Mouse (Mus musculus): ENCODE data around the gene Spsb1.

Gene Spsb1

DNA sequence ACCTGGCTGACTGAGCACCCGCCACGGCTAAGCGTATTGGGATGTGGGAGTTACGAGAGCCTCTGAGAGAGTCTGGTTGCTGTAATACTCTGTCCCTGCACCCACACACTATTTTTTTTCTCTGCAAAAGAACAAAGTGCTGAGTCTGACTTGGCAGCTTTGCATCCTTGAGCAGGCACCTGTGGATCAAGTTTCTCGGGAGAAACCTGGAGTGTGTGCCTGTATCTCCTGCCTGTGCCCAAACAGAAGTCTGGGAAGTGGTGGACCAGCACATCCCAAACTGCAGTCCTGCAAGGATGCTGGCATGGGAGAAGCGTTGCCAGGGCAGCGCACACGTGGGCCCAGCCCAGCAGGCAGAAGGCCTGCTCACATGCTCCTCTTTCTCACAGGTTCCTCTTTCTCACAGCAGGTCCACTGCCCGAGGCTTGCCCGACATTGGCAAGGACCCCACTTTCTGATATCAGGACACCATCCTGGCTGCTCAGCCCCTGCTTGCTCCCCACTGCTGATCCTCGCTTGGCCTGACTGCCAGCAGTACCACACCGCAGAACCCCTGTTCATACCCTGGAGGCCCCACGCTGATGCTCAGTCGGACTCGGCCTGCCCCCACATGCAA is 36.3 kb downstream of the Spsb1 start:
- ChIA-PET POLR2A (interaction anchor here (0.5 to 1.3 kb wide), 6 partner anchors 8 to 65 kb away, joined by 3 to 7 read pairs (median 3); no protein-coding TSS in a partner anchor), CTCF (no interaction called here)

DNA sequence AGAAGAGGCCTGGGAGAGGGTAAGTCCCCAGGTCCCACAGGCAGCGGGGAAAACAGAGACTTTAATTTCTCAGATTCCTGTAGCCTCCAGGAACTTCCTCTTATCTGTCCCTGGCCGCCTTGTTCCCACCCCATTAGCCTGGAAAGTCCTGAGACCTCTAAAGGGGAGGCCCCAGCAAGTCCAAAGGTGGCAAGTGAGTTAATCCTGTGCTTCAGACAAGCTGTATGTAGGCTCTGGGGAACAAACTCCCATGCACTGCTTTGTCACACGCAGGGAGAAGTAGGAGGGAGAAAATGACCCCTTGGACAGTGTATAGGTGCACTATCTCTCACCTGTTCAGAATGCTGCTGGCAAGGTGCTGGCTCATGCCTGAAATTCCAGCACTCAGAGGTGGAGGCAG is 38.0 kb downstream of the Spsb1 start:
- ChIA-PET POLR2A (no interaction called here), CTCF (no interaction called here)

DNA sequence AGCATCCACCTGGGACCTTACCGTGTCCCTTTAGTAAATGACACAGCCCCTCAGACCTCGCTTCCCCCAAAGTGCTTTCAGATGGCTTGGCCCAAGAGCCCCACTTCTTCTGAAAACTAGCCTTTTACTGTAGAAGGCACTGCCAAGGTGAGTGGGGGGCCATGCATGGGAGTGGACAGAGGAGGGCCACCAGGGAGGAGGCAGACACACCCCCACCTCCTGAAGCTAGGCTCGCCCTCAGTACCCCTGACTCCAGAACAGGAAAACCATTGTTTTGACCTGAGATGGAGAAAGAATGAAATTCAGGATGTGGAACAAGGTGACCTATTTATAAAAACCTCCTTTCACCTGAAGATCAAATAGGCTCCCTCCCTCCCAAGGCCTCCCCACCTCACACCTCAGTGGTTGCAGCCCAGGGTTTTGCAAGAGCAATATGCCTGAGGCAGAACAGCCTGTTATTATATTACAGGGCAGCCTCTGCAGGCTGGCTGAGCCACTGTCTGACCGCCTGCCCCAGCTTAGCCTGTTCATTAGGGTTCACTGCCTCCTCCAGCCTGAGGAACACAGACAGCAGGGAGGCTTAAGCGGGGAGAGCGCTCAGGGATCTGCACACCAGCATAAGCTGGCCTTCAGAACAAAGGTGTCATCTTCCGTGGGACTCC is 41.0 kb downstream of the Spsb1 start:
- ChIA-PET POLR2A (interaction anchor here in 2 of 4 experiments (1.0 to 1.8 kb wide), 6 partner anchors 9 to 183 kb away, joined by 3 to 5 read pairs (median 4); partner anchors contain the start of genes Gpr157 (in 1 of the 2) and Spsb1 (in 1 of the 2)), CTCF (interaction anchor here in 1 of 4 experiments (0.6 kb wide), 1 partner anchor 184 kb away, joined by 6 read pairs; no protein-coding TSS in a partner anchor)

DNA sequence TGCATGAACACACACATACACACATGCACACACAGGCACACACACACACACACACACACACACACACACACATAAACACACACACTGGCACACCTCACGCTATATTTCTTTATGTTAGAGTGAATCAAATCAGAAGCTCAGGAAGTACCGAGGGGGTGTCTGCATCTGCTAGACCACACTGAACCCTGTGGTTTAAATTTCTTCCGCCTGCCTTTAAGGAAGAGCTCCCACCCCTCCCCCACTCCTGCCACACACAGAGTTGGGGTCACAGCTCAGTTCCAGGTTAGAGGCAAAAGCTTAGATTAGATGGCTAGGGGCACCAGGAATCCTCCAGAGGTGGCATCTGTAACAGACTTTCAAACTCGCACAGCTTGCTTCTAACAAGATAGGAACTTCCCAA is 42.4 kb downstream of the Spsb1 start:
- ChIA-PET CTCF (interaction anchor here in 1 of 4 experiments (0.7 kb wide), 1 partner anchor 9 kb away, joined by 3 read pairs; no protein-coding TSS in a partner anchor), POLR2A (interaction anchor here in 2 of 4 experiments (0.6 to 1.0 kb wide), 6 partner anchors 10 to 86 kb away, joined by 3 to 5 read pairs (median 4); partner anchors contain the start of gene Spsb1 (in 1 of the 2))

DNA sequence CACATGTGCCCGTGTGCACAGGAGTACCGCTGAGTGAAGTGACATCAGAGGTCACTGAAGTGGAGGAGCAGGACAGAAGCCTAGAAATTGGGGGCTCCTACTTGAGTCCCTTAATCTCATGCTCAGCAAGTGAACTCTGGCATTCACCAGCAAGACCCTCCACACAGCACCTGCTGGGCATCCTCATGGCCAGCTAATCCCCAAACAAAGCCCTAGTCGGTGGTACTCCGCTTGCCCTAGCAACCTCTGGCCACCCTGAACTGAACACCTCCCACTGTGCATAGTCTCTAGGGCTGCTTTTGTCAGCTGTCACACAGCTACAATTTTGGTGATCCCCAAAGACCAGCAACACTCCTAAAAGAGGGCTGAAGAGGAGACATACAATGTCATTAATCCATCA is 44.3 kb downstream of the Spsb1 start:
- ChIA-PET CTCF (no interaction called here), POLR2A (interaction anchor here in 3 of 4 experiments (0.6 to 1.4 kb wide), 8 partner anchors 8 to 1094 kb away, joined by 3 to 6 read pairs (median 3); no protein-coding TSS in a partner anchor)

DNA sequence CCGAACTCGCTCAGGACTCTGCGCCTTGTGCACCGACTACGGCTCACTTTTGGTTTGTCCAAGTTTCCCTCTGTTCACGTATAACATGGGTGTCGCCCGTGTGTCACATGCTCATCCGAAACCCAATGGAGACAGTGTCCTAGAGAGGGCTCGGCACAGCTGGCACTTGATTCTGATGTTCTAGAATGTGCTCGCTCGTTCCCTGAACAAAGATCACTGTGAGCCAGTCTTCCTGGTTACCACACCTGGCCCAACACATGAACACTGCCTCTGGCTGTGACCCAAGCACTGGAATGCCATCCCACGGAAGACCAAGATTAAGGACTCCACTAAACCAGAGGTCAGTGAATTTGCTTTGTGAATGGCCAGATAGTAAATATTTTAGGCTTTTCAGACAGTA is 45.3 kb downstream of the Spsb1 start:
- ChIA-PET CTCF (interaction anchor here in 1 of 4 experiments (0.5 kb wide), 1 partner anchor 39 kb away, joined by 3 read pairs; no protein-coding TSS in a partner anchor), POLR2A (interaction anchor here in 3 of 4 experiments (0.5 to 1.4 kb wide), 13 partner anchors 7 to 459 kb away, joined by 3 to 10 read pairs (median 3); partner anchors contain the start of gene Spsb1 (in 1 of the 3))

DNA sequence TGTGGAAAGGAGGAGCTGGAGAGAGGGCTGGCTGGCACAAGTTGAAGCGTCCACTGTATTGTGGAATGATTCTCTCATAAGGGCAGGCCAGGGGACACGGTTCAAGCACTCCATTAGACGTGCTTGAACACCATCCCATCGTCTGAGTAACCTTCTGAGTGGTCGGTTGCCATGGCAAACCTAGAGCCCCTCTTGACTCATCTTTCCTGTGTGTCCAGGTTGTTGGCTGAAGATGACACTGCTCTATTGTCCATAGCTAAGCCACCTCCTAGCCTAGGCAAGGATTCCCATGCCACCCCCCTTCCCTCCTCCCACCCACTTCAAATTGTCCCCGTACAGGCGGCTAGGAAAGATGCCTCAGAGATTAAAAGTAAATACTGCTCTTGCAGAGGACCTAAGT is 45.9 kb downstream of the Spsb1 start:
- ChIA-PET CTCF (interaction anchor here in 1 of 4 experiments (0.5 kb wide), 1 partner anchor 38 kb away, joined by 3 read pairs; no protein-coding TSS in a partner anchor), POLR2A (interaction anchor here in 3 of 4 experiments (1.0 to 1.4 kb wide), 6 partner anchors 12 to 54 kb away, joined by 3 to 5 read pairs (median 4); partner anchors contain the start of gene Spsb1 (in 1 of the 3))

DNA sequence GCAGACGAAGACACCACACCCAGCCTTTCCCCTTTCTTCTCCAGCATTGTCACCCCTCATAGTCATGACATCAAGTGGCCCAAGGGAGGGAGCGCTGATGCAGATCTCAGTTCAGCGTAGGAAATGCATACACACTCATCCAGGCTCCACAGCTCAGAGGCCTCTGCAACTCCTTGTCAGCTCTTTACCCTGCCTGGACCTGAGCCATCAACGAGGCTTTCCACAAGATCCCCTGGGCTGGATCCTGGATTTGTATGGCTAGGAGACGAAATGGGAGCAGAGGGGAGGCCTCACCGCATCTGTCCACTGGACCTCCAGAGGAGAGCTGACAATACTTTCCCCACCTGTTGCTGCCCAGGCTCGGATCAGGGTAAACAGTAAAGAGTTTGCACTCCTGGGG is 47.2 kb downstream of the Spsb1 start:
- POLR2A ChIA-PET = interaction anchor here in 3 of 4 experiments (0.5 to 2.0 kb wide), 8 partner anchors 10 to 1214 kb away, joined by 3 to 6 read pairs (median 4); partner anchors contain the start of gene Spsb1 (in 1 of the 3)
- CTCF ChIA-PET = no interaction called here

DNA sequence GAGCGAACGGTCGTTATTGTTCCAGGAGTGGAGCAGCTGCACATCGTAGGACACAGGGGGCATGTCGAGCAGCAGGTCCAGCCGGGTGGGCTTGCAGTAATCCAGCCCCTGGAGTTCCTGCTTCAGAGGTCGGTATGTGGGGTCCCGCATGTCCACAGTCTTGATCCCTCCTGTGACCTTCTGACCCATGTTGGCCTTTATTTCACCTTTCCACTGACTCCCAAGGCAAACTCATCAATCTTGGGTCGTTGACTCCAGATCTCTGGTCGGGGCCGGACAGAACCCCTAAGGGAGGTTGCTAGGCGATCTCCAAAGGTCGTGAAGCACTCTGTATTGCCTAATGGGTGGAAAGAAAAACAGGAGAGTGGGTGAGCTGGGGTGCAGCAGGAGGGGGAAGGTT is 47.9 kb downstream of the Spsb1 start:
- ChIA-PET POLR2A (interaction anchor here in 2 of 4 experiments (0.6 to 2.0 kb wide), 7 partner anchors 9 to 31 kb away, joined by 3 to 6 read pairs (median 3); no protein-coding TSS in a partner anchor), CTCF (interaction anchor here in 1 of 4 experiments (0.7 kb wide), 1 partner anchor 37 kb away, joined by 3 read pairs; no protein-coding TSS in a partner anchor)

DNA sequence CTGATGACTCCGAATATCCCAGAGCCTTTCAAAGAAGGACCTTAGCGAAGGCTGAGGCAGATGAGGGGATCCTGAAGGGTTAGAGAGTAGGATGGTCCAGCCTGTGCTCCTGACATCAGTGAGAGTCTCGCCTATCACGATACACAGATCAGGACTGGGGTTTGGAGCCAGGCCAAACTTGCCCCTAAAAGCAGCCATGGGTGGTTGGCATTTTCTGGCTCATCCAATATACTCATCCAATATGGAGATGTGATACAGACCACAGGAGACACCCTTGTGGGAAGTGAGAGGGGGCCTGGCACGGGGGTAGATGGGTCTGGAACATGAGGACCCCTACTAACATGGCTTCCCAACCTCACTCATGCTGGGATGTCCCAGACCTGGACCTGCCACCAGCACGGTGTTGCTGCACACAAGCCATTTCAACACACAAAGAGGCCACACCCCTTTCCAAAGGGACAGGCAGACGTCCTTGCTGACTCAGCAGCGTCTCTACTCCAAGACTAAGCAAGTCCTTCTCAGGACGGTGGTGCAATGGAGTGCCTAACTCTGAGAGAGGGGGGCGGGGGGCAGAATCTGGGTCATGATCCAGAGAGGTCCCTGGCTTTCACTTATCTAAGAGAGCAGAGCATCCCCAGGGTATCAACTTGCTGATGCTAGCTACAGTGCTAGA is 49.4 kb downstream of the Spsb1 start:
- POLR2A ChIA-PET = interaction anchor here in 3 of 4 experiments (0.6 to 1.7 kb wide), 6 partner anchors 12 to 106 kb away, joined by 3 read pairs; no protein-coding TSS in a partner anchor
- CTCF ChIA-PET = interaction anchor here in 1 of 4 experiments (0.5 kb wide), 1 partner anchor 66 kb away, joined by 3 read pairs; no protein-coding TSS in a partner anchor

DNA sequence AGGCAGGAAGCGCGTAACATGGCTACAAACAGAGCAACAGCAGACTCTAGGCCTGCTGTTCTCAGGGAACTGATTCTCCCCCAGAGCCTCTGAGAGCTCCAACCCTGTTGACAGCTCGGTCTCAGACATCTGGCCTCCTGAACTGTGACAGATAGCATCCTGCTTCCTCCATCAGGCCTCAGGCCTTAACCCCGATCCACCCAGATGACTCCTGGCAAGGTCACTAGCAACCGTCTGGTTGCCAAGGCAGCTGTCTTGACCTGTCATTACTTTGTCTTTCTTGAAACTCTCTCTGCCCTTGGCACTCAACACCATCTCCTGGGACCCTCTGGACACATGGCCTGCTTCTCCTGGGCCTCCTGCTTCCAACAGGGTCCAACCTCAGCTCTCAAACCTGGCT is 51.8 kb downstream of the Spsb1 start:
- ChIA-PET CTCF (interaction anchor here in 1 of 4 experiments (0.6 kb wide), 1 partner anchor 10 kb away, joined by 3 read pairs; no protein-coding TSS in a partner anchor), POLR2A (interaction anchor here in 2 of 4 experiments (0.7 to 1.8 kb wide), 4 partner anchors 13 to 104 kb away, joined by 3 to 8 read pairs (median 6); no protein-coding TSS in a partner anchor)

DNA sequence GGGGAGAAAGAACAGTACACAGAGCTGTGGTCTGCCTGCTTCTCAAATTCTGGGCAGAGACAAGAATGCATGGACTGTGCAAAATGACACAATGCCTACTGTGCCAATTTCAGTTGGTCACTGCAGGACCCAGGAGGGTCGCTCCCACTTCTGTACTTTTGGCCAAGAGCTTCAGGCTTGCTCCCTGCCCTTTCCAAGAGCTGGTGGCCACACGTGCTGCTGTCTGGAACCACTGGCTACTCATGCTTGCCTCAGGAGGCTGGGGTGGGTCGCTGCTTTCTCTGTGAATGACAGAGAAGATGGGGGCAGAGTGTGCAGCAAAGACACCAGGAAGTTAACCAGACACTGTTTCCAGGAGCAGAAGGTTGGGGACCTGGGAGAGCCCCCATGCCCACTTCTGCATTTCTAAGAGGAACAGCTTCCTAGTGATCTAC is 53.5 kb downstream of the Spsb1 start:
- POLR2A ChIA-PET = interaction anchor here in 3 of 4 experiments (0.6 to 1.8 kb wide), 8 partner anchors 9 to 227 kb away, joined by 3 to 8 read pairs (median 3); no protein-coding TSS in a partner anchor

DNA sequence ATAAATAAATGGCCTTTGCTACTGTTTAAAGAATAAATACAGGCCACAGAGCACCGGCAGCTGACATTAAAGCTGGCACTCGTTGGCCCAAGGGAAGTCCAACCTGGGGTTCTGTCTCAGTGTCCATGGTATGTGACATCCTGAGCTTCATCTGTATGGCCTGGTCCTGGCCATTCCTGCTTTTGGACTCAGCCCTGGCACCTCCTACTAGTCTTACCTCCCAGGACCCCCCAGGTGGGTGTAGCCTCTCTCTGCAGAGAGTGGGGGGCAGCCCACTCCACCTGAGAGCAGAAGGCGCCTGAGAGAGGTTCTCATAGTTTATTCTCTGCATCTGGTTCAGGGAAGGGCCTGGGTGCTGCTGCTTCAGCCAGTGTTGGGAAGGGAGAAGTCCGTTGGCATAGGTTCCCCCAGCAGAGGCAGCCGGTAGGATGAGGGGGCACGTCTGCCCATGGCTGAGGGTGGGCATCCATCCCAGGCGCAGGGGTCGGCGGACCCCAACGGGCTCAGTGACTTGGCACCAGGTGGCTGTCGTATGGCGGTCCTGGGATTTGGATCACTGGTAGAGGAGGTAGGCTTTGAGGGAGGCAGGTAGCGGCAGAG is 57.1 kb downstream of the Spsb1 start:
- CTCF ChIA-PET = interaction anchor here in 1 of 4 experiments (1.1 kb wide), 1 partner anchor 125 kb away, joined by 4 read pairs; no protein-coding TSS in a partner anchor
- POLR2A ChIA-PET = interaction anchor here in 2 of 4 experiments (0.6 to 1.9 kb wide), 8 partner anchors 8 to 195 kb away, joined by 3 to 10 read pairs (median 4); no protein-coding TSS in a partner anchor

More for the DNA sequence above, 53.5 kb downstream of the Spsb1 start:
- CTCF ChIA-PET = no interaction called here

DNA sequence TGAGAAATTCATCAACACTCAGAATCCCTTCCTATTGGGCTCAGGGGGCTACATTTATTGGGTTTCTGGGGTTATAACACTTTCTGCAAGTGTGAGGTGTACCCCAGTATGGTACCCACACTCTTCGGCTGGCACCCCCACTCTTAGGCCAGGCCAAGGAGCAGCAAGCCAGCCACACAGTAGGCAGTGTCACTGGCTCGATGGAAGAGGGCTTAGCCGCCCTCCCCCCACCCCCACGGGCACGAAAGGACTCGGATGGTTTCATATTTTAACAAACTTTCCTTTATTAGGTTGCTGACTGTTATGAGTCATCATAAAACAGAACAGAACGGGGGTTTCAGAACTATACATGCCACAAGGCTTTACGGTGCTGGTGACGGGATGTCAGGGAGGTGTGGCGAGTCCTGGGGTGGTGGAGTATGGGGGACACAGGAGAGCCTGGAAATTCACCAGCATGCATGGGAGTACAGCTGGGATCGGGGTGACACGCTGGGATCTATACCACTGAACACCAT is 58.8 kb downstream of the Spsb1 start:
- ChIA-PET POLR2A (interaction anchor here in 3 of 4 experiments (0.6 to 2.5 kb wide), 6 partner anchors 14 to 111 kb away, joined by 3 to 8 read pairs (median 3); no protein-coding TSS in a partner anchor), CTCF (interaction anchor here in 3 of 4 experiments (0.5 to 0.9 kb wide), 4 partner anchors 26 to 407 kb away, joined by 3 to 5 read pairs (median 4); no protein-coding TSS in a partner anchor)

DNA sequence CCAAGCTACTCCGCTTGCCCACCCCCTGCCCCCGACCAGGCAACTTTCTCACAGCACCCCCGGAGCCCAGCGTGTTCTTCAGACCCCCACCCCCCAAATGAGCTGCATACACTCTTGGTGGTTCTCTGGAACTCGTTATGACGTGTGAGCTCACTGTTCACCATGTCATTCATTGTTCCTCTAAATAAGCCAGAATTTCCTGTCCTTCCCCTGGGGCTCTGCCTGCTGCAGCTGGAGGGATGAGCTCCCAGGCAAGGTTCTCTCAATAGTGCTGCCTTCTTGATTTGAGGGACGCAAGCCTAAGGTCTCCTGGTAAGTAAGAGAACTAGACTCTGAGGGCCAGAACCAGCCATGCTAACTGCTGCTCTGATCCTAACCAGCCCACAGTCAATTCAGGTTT is 59.6 kb downstream of the Spsb1 start:
- CTCF ChIA-PET = interaction anchor here in 2 of 4 experiments (0.5 to 0.7 kb wide), 3 partner anchors 25 to 445 kb away, joined by 3 to 4 read pairs (median 3); no protein-coding TSS in a partner anchor

DNA sequence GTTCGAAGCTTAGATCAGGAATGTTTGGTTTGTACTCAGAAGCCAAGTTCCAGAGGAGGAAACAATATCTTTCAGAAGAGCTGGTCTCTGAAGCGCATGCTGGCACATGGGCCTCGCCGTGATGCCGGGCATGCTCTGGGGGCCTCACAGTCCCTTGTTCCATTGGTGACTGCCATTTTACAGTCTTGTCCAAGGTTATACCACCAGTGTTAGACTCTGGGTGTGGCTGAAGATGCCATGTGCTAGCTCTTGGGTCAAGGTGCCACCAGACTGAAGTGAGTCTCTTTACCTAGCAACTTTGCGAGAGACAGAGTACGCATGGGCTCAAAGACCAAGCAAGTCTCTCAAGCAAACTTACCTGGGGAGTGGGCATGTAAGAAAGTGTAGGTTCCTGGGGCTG is 60.5 kb downstream of the Spsb1 start:
- CTCF ChIA-PET = interaction anchor here in 1 of 4 experiments (0.9 to 1.1 kb wide), 2 partner anchors 52 to 64 kb away, joined by 3 to 4 read pairs; no protein-coding TSS in a partner anchor

More for the DNA sequence above, 59.6 kb downstream of the Spsb1 start:
- POLR2A ChIA-PET = interaction anchor here in 1 of 4 experiments (0.8 to 2.5 kb wide), 4 partner anchors 13 to 50 kb away, joined by 3 to 8 read pairs (median 3); no protein-coding TSS in a partner anchor

More for the DNA sequence above, 60.5 kb downstream of the Spsb1 start:
- POLR2A ChIA-PET = interaction anchor here in 2 of 4 experiments (0.9 to 2.5 kb wide), 7 partner anchors 10 to 61 kb away, joined by 3 to 8 read pairs (median 4); partner anchors contain the start of gene Spsb1 (in 1 of the 2)
